Mouse (Mus musculus): Measurements from ENCODE around the gene Prokr1. TPM values are rescaled to one million over a fixed set of nuclear protein-coding genes. Genes with fewer than 3 reads are reported as not detected.
"Not testable (repeated sequence)": the region's sequence is repeated elsewhere in the genome, so short reads cannot be mapped to it uniquely, and the experiment has no call there.

Gene Prokr1
- total and polyA plus RNA-seq, 3 experiments, result 1.3 to 1.4 TPM; not detected in 1

DNA sequence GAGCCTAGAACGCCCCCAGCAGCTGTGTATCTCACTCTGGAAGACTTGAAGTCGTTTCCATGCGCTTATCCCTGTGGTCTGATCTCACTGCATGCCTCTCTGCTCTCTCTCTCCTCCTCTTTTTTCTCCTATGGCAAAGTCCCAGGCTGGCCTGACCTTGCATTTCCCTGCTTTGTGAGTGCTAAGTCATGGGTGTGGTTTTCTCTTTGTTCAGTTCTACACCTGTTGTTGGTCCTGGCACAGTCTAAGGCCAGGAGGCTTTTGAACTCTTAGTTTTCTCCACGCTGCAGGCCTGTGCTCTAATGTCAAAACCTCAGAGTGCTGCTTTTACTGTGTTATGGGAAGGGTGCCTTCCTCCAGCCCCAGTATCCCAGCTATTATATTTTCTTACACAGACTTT is 41.6 kb upstream of the Prokr1 start:
- no peak for DNase-seq (ENCODE audit: low read depth, low spot score)
- H3K4me3 ChIP-seq (ENCODE audit: control insufficient read depth in 1 of 2, insufficient read depth in 1 of 2, low read depth in 2 of 2, low read length in 2 of 2), result no peak overlapping the region
- no peak overlapping the region for H3K9ac ChIP-seq (ENCODE audit: control insufficient read depth, low read depth, low read length, poor library complexity, severe bottlenecking)
- no peak for TF ChIP-seq NRF1 (IDR thresholded peaks at IDR 0.05; ENCODE audit: insufficient read depth, low read depth, low read length, poor library complexity, severe bottlenecking)
- no peak for TF ChIP-seq MEF2A (IDR thresholded peaks at IDR 0.05; ENCODE audit: extremely low read depth, insufficient replicate concordance, low read depth, low read length, poor library complexity, severe bottlenecking)
- no peak for TF ChIP-seq NELFE (IDR thresholded peaks at IDR 0.05; ENCODE audit: low read depth, low read length)
- TF ChIP-seq CTCF (IDR thresholded peaks at IDR 0.05 in 2 of 3, conservative IDR thresholded peaks at IDR 0.05 in 1 of 3; ENCODE audit: control insufficient read depth in 1 of 3, insufficient read depth in 1 of 3, low read depth in 2 of 3, low read length in 3 of 3, poor library complexity in 1 of 3, severe bottlenecking in 1 of 3), result no peak
- no peak for TF ChIP-seq SMC3 (IDR thresholded peaks at IDR 0.05; ENCODE audit: low read depth, low read length)
- TF ChIP-seq ZMIZ1 (IDR thresholded peaks at IDR 0.05; ENCODE audit: low read depth, low read length), result no peak
- TF ChIP-seq ZNF384 (IDR thresholded peaks at IDR 0.05; ENCODE audit: low read depth, low read length), result no peak
- TF ChIP-seq TAL1 (IDR thresholded peaks at IDR 0.05; ENCODE audit: low read length), result no peak
- TF ChIP-seq SIN3A (IDR thresholded peaks at IDR 0.05; ENCODE audit: low read length), result no peak
- TF ChIP-seq ZC3H11A (IDR thresholded peaks at IDR 0.05; ENCODE audit: low read depth, low read length), result no peak
- no peak for TF ChIP-seq USF2 (IDR thresholded peaks at IDR 0.05; ENCODE audit: borderline replicate concordance in 1 of 2, insufficient read depth in 1 of 2, low read depth in 1 of 2, low read length in 2 of 2)
- TF ChIP-seq MYB (IDR thresholded peaks at IDR 0.05; ENCODE audit: low read depth, low read length), result no peak
- TF ChIP-seq ETS1 (IDR thresholded peaks at IDR 0.05; ENCODE audit: low read depth, low read length), result no peak
- no peak for TF ChIP-seq MAFK (IDR thresholded peaks at IDR 0.05; ENCODE audit: borderline replicate concordance, low read depth, low read length)
- TF ChIP-seq KAT2A (conservative IDR thresholded peaks at IDR 0.05; ENCODE audit: low read depth, low read length), result no peak
- TF ChIP-seq ELF1 (IDR thresholded peaks at IDR 0.05; ENCODE audit: low read depth, low read length), result no peak
- no peak for TF ChIP-seq MAX (IDR thresholded peaks at IDR 0.05; ENCODE audit: low read length)
- no peak for TF ChIP-seq ZKSCAN1 (IDR thresholded peaks at IDR 0.05; ENCODE audit: low read depth, low read length)
- no peak for TF ChIP-seq POLR2AphosphoS5 (IDR thresholded peaks at IDR 0.05; ENCODE audit: borderline replicate concordance, low read depth, low read length)
- H3K4me1 ChIP-seq (ENCODE audit: control insufficient read depth in 1 of 2, insufficient read depth in 2 of 2, low read length in 2 of 2), result no peaks in the 10 kb centered on the region
- no peaks in the 10 kb centered on the region for H3K27me3 ChIP-seq (ENCODE audit: control insufficient read depth in 1 of 2, insufficient read depth in 2 of 2, low read length in 2 of 2)
- no peak overlapping the region for H3K27ac ChIP-seq (ENCODE audit: control insufficient read depth, low read depth, low read length)
- peaks cover 0 to 10% of the 10 kb centered on the region in 2 experiments; a peak in 2 of 4 replicates for H3K36me3 ChIP-seq (ENCODE audit: control insufficient read depth in 1 of 2, insufficient read depth in 2 of 2, low read length in 2 of 2)
- no peaks in the 10 kb centered on the region for H3K79me2 ChIP-seq (ENCODE audit: control insufficient read depth, insufficient read depth, low read length, poor library complexity)
- H3K9me3 ChIP-seq (replicated peaks; ENCODE audit: insufficient read depth, low read length), result no peaks in the 10 kb centered on the region

DNA sequence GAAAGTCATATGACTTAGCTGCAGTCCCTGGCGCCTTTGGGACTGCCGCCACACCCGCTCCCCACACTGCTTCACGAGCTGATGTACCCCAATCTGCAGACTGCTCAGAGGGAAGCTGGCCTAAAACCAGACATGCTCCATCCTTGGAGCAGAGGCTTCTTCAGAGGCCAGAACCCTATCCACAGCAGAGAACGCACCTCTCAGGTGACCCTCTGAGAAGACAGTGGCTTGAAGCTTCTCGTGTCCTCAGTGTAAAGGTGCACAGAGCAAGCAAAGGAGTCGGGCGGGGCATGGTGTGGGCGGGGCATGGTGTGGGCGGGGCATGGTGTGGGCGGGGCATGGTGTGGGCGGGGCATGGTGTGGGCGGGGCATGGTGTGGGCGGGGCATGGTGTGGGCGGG is 38.4 kb upstream of the Prokr1 start:
- not testable (repeated sequence) for H3K79me2 ChIP-seq (ENCODE audit: control insufficient read depth, insufficient read depth, low read length, poor library complexity); H3K27ac ChIP-seq (ENCODE audit: control insufficient read depth, low read depth, low read length); H3K36me3 ChIP-seq (ENCODE audit: control insufficient read depth in 1 of 2, insufficient read depth in 2 of 2, low read length in 2 of 2); H3K4me1 ChIP-seq (ENCODE audit: control insufficient read depth in 1 of 2, insufficient read depth in 2 of 2, low read length in 2 of 2); H3K9ac ChIP-seq (ENCODE audit: control insufficient read depth, low read depth, low read length, poor library complexity, severe bottlenecking); H3K4me3 ChIP-seq (ENCODE audit: control insufficient read depth in 1 of 2, insufficient read depth in 1 of 2, low read depth in 2 of 2, low read length in 2 of 2); H3K27me3 ChIP-seq (ENCODE audit: control insufficient read depth in 1 of 2, insufficient read depth in 2 of 2, low read length in 2 of 2); H3K9me3 ChIP-seq (replicated peaks; ENCODE audit: insufficient read depth, low read length)
- peak; percentile 13 for DNase-seq (ENCODE audit: low read depth, low spot score)
